Mouse (Mus musculus) stomach, postnatal 0 days (tissue): ENCODE data around the gene Crtac1.
A peak's percentile ranks its signal among the peaks of the same experiment; 100 is the strongest.

Source experiments
- CTCF ChIP-seq: IDR thresholded peaks from 2 replicates; pipeline ENCODE4 v1.5.1; 2016; ENCODE audit warnings: antibody characterized with exemption, low read depth, mild to moderate bottlenecking, moderate library complexity
- EP300 ChIP-seq: optimal IDR thresholded peaks from 2 replicates; pipeline ENCODE3; 2016; ENCODE audit warnings: antibody characterized with exemption

DNA sequence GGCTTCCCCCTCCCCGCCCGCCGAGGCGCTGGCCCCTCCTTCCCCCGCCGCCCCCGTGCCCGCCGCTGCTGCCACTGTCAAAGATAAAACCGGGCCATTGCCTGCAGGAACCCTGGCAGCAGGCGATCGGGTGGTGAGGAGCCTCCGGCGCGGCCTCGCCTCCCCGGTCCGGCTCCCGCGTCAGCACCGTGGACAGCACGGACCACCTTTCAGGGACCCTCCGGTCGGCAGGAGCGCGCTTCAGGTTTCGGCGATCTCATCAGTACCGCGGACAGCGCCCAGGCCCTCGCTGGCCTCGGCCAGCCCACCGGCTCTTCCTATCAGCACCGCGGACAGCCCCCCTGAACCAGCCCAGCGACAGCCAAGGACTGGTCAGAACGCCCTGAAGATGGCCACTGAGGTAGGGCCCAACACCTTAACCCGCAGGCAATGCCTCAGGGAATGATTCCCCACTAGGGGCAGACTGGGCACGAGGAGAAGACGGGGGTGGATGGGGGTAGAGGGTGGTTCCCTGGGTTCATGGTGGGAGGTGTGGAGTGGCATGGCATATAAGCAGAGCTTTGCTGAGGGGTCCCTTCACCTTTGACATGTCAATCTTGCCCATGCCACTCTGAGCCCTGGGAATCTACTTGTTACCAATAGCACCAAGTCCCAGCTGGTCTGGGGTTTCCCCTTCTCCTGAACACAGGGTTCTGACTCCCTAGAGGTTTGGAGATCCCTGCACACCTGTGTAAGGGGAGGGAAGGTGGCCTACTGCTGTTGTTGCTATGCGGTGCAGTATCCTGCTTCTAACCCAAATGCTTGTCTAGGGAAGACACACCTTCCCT is 175.6 kb downstream of the Crtac1 start:
- TF ChIP-seq CTCF: peak; percentile 48
- TF ChIP-seq EP300: no peak
